In the genomic region with DNA sequence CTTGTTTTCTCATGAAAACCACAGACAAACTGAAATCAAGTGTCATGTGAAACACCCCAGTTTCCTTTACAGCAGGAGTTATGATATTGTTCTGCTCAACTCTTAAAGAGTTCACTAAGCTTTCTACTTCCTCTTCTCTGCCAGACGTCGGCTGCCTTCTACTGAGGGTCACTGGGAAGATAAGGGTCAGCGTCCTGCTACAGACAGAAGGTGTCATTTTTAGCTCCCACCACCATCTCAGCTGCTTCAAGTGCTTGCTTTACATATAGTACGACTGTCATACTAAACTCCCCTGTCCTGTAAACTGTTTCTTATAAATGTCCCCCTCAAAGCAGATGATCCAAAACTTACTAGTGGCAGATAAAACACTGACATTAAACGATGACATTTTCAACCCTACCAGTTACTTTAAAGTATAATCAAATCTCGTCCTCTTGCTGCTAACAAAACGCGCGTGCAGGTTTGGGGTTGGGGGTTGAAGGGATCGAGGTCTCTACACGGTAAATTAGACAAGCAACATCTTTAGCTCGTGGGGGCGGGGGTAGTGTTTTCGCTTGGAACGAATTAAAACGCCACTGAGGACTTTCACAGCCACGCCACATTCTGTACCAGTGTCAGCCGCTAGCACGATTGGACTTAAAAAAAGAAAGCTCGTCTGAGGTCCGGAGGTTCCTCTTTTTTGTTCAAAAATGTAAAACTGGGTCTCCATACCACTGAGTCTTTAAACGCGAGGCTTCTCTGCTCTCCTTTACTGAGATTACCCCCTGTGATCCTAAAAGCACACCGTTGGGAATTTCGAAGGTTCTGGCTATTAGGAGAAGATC, we compare ENCODE assay signal across 8 mouse cellular contexts. TPM values are rescaled to one million over a fixed set of nuclear protein-coding genes. Genes with fewer than 3 reads are reported as not detected.
DNase-seq lines count a peak whose midpoint lies in the region; ATAC-seq and TF ChIP-seq lines count a peak whose summit lies in the region.

No protein-coding gene starts in this region.

- peak in 1 of 2 experiments; percentile 8 for DNase-seq in layer of hippocampus, adult 2 months (ENCODE audit: low spot score in 2 of 2)
- DNase-seq in layer of hippocampus, adult 9-10 months (ENCODE audit: low spot score): no peak
- DNase-seq in splenic B cell, adult 2 months (ENCODE audit: low read depth, low spot score): peak; percentile 86

- peak overlapping the region; percentile 78 for H3K9ac ChIP-seq in forebrain, embryonic 15.5 days (replicated peaks)
- H3K9ac ChIP-seq in hindbrain, embryonic 13.5 days: peak overlapping the region; percentile 80
- peak overlapping the region; percentile 74 for H3K9ac ChIP-seq in limb, embryonic 13.5 days
- peak overlapping the region; percentile 76 for H3K9ac ChIP-seq in midbrain, embryonic 13.5 days (replicated peaks)

- WGBS in forebrain, embryonic 15.5 days: under 1% methylated on average over 25 of the region's 25 CpGs
- under 1% methylated on average over 25 of the region's 25 CpGs for WGBS in hindbrain, embryonic 13.5 days
- WGBS in limb, embryonic 13.5 days: under 1% methylated on average over 25 of the region's 25 CpGs
- WGBS in midbrain, embryonic 13.5 days: under 1% methylated on average over 25 of the region's 25 CpGs

- H3K4me2 ChIP-seq in forebrain, embryonic 15.5 days (replicated peaks): peak overlapping the region; percentile 85
- H3K4me2 ChIP-seq in hindbrain, embryonic 13.5 days: peak overlapping the region; percentile 77
- H3K4me2 ChIP-seq in limb, embryonic 13.5 days (replicated peaks): peak overlapping the region; percentile 74
- peak overlapping the region; percentile 81 for H3K4me2 ChIP-seq in midbrain, embryonic 13.5 days (replicated peaks)

- H3K4me3 ChIP-seq in layer of hippocampus, adult 2 months: peak overlapping the region; percentile 94
- peak overlapping the region; percentile 97 for H3K4me3 ChIP-seq in brown adipose tissue, adult 24 weeks (ENCODE audit: insufficient read depth, low read depth, low read length)
- peak overlapping the region; percentile 97 for H3K4me3 ChIP-seq in forebrain, embryonic 15.5 days
- peak overlapping the region; percentile 76 for H3K4me3 ChIP-seq in hindbrain, embryonic 13.5 days
- peak overlapping the region; percentile 71 for H3K4me3 ChIP-seq in limb, embryonic 13.5 days
- H3K4me3 ChIP-seq in midbrain, embryonic 13.5 days (replicated peaks): peak overlapping the region; percentile 76

- no peaks in the 10 kb centered on the region for H3K9me3 ChIP-seq in forebrain, embryonic 15.5 days
- H3K9me3 ChIP-seq in hindbrain, embryonic 13.5 days: no peaks in the 10 kb centered on the region
- H3K9me3 ChIP-seq in limb, embryonic 13.5 days: no peaks in the 10 kb centered on the region
- H3K9me3 ChIP-seq in midbrain, embryonic 13.5 days: no peaks in the 10 kb centered on the region

- H3K27ac ChIP-seq in layer of hippocampus, adult 2 months: peak overlapping the region; percentile 96
- peak overlapping the region; percentile 89 for H3K27ac ChIP-seq in brown adipose tissue, adult 24 weeks (replicated peaks; ENCODE audit: low read depth, low read length)
- peak overlapping the region; percentile 88; the same call in 1 of the 2 replicates for H3K27ac ChIP-seq in forebrain, embryonic 15.5 days (replicated peaks)
- H3K27ac ChIP-seq in hindbrain, embryonic 13.5 days: peak overlapping the region; percentile 91; the same call in 1 of the 2 replicates
- peak overlapping the region; percentile 87; the same call in 1 of the 2 replicates for H3K27ac ChIP-seq in limb, embryonic 13.5 days
- peak overlapping the region; percentile 86 for H3K27ac ChIP-seq in midbrain, embryonic 13.5 days

- ATAC-seq in forebrain, embryonic 15.5 days (replicated peaks): peak; percentile 12; the same call in 1 of the 2 replicates
- ATAC-seq in hindbrain, embryonic 13.5 days (ENCODE audit: low FRiP score): peak; percentile 9; the same call in 1 of the 2 replicates
- no peak; the same call in 1 of the 2 replicates for ATAC-seq in limb, embryonic 13.5 days (ENCODE audit: low FRiP score, low read depth)
- peak; percentile 10; the same call in 1 of the 2 replicates for ATAC-seq in midbrain, embryonic 13.5 days

- TF ChIP-seq CTCF in layer of hippocampus, adult 2 months (conservative IDR thresholded peaks at IDR 0.05): no peak; the same call in 1 of the 2 replicates

- no peaks in the 10 kb centered on the region for H3K27me3 ChIP-seq in forebrain, embryonic 15.5 days
- peaks cover 15% of the 10 kb centered on the region for H3K27me3 ChIP-seq in hindbrain, embryonic 13.5 days
- peaks cover 8% of the 10 kb centered on the region for H3K27me3 ChIP-seq in limb, embryonic 13.5 days
- peaks cover 15% of the 10 kb centered on the region for H3K27me3 ChIP-seq in midbrain, embryonic 13.5 days
- H3K27me3 ChIP-seq in splenic B cell, adult 2 months (ENCODE audit: control insufficient read depth, insufficient read depth, low read length, poor library complexity, severe bottlenecking): no peaks in the 10 kb centered on the region

- H3K4me1 ChIP-seq in brown adipose tissue, adult 24 weeks (ENCODE audit: control insufficient read depth, insufficient read depth, insufficient read length, low read length): no peaks in the 10 kb centered on the region
- peaks cover 12% of the 10 kb centered on the region for H3K4me1 ChIP-seq in forebrain, embryonic 15.5 days
- peaks cover 13% of the 10 kb centered on the region for H3K4me1 ChIP-seq in hindbrain, embryonic 13.5 days (replicated peaks)
- H3K4me1 ChIP-seq in limb, embryonic 13.5 days: peaks cover 5% of the 10 kb centered on the region; the same call in 1 of the 2 replicates
- peaks cover 6% of the 10 kb centered on the region for H3K4me1 ChIP-seq in midbrain, embryonic 13.5 days (replicated peaks)

- H3K36me3 ChIP-seq in forebrain, embryonic 15.5 days: no peaks in the 10 kb centered on the region
- no peaks in the 10 kb centered on the region for H3K36me3 ChIP-seq in hindbrain, embryonic 13.5 days
- H3K36me3 ChIP-seq in limb, embryonic 13.5 days: no peaks in the 10 kb centered on the region
- no peaks in the 10 kb centered on the region for H3K36me3 ChIP-seq in midbrain, embryonic 13.5 days
- 0 out of 2 replicates have a peak, but pooled peaks cover 4% of the 10 kb centered on the region for H3K36me3 ChIP-seq in splenic B cell, adult 2 months (ENCODE audit: control insufficient read depth, insufficient read depth, low read length, poor library complexity, severe bottlenecking)

RNA-seq across cellular contexts. Expression of gene Rel, which starts 0.9 kb away (rescaled TPM):
- 1 to 10 TPM; 2.7 to 2.9 TPM for total RNA-seq in layer of hippocampus, adult 2 months (2021)
- polyA plus RNA-seq in brown adipose tissue, adult 24 weeks (2012; ENCODE audit: insufficient read depth, insufficient read length, missing spikeins): 1.8 and 3.1 TPM in 2 replicates
- 0.24 and 0.26 TPM in 2 replicates for polyA plus RNA-seq in forebrain, embryonic 15.5 days (2015; fragmentation: Nextera tagmentation; extraction: Ambion mirVana)
- 0.43 and 0.54 TPM in 2 replicates for polyA plus RNA-seq in hindbrain, embryonic 13.5 days (2015; fragmentation: Nextera tagmentation; extraction: Ambion mirVana)
- polyA plus RNA-seq in limb, embryonic 13.5 days (2015; fragmentation: Nextera tagmentation; extraction: Ambion mirVana): 0.78 and 0.95 TPM in 2 replicates
- polyA plus RNA-seq in midbrain, embryonic 13.5 days (2015; fragmentation: Nextera tagmentation; extraction: Ambion mirVana): 0.24 and 0.31 TPM in 2 replicates
